Mouse (Mus musculus) midbrain, embryonic 16.5 days (tissue): ENCODE results near the gene Csmd2. TPM values are rescaled to one million over a fixed set of nuclear protein-coding genes. Genes with fewer than 3 reads are reported as not detected.

Source experiments
- ATAC-seq: fragments of 200-750 bp; cut with Nextera tagmentation; 2 replicates; pipeline ENCODE4 v1.8.0; 2017; ENCODE audit warnings: moderate TSS enrichment
- H3K27ac ChIP-seq: fragments of 300-500 bp; sonication (generic); 2 replicates; pipeline ENCODE4 v1.5.1; 2014; ENCODE audit warnings: mild to moderate bottlenecking, low read length, mixed read lengths
- H3K27me3 ChIP-seq: fragments of 300-500 bp; sonication (generic); 2 replicates; pipeline ENCODE4 v1.6.1; 2014; ENCODE audit warnings: low read depth, low read length, mixed read lengths; ENCODE audit not compliant: control insufficient read depth, insufficient read depth
- H3K36me3 ChIP-seq: fragments of 300-500 bp; sonication (generic); 2 replicates; pipeline ENCODE4 v1.6.1; 2014; ENCODE audit warnings: mild to moderate bottlenecking, low read length, moderate library complexity, mixed read lengths; ENCODE audit not compliant: control insufficient read depth, insufficient read depth
- H3K4me1 ChIP-seq: fragments of 300-500 bp; sonication (generic); 2 replicates; pipeline ENCODE4 v1.6.1; 2014; ENCODE audit warnings: mild to moderate bottlenecking, low read length, mixed read lengths; ENCODE audit not compliant: control insufficient read depth, insufficient read depth
- H3K4me2 ChIP-seq: fragments of 300-500 bp; sonication (generic); 2 replicates; pipeline ENCODE4 v1.6.1; 2014; ENCODE audit warnings: mild to moderate bottlenecking, low read length, mixed read lengths
- H3K4me3 ChIP-seq: fragments of 300-500 bp; sonication (generic); 2 replicates; pipeline ENCODE4 v1.5.1; 2014; ENCODE audit warnings: low read depth, mild to moderate bottlenecking, low read length, moderate library complexity, mixed read lengths
- H3K9ac ChIP-seq: fragments of 300-500 bp; sonication (generic); 2 replicates; pipeline ENCODE4 v1.6.1; 2014; ENCODE audit warnings: low read depth, low read length, mixed read lengths
- H3K9me3 ChIP-seq: fragments of 300-500 bp; sonication (generic); replicated peaks from 2 replicates; pipeline ENCODE4 v1.6.1; 2014; ENCODE audit warnings: mild to moderate bottlenecking, low read length, mixed read lengths; ENCODE audit not compliant: control insufficient read depth, poor library complexity, severe bottlenecking
- WGBS: fragments of 180-500 bp; shearing (Covaris S2); extraction: QIAGEN DNeasy Blood & Tissue Kit; methylation state at CpG from one replicate; pipeline ENCODE4 v1.1.7; 2014; 5-methylcytosine and 5-hydroxymethylcytosine counted together
- polyA plus RNA-seq: library from polyadenylated mRNA; unstranded; fragments of >200 nt; fragmentation: Nextera tagmentation; extraction: Ambion mirVana; gene quantifications from 2 replicates; pipeline ENCODE4 v1.2.1, GENCODE M21; 2015

Csmd2 gene
- polyA plus RNA-seq, 1 experiment from 2014 or later, result 13.7 TPM

- Histone ChIP-seq H3K9me3 (no peaks in the 10 kb centered on the region), H3K4me1 (peaks cover 21% of the 10 kb centered on the region), H3K4me2 (no peak overlapping the region), H3K36me3 (no peaks in the 10 kb centered on the region), H3K9ac (no peak overlapping the region), H3K27ac (no peak overlapping the region), H3K27me3 (no peaks in the 10 kb centered on the region), H3K4me3 (no peak overlapping the region)
- WGBS, result 92% methylated on average over 3 of the region's 3 CpGs
- ATAC-seq, result no peak
Observed at GRCm38 (mm10) chr4:128084466-128084865, 96.8 kb downstream of the Csmd2 start.

- no peak overlapping the region for H3K4me2 ChIP-seq
- WGBS, result 62% methylated on average over 8 of the region's 8 CpGs
- no peaks in the 10 kb centered on the region for H3K27me3 ChIP-seq
- no peak overlapping the region for H3K4me3 ChIP-seq
- H3K27ac ChIP-seq, result no peak overlapping the region
- H3K9me3 ChIP-seq, result no peaks in the 10 kb centered on the region
- H3K36me3 ChIP-seq, result no peaks in the 10 kb centered on the region
- no peak for ATAC-seq
- no peak overlapping the region for H3K9ac ChIP-seq
- H3K4me1 ChIP-seq, result peaks cover 21% of the 10 kb centered on the region
Observed at GRCm38 (mm10) chr4:128085096-128085495, 97.4 kb downstream of the Csmd2 start.

DNA sequence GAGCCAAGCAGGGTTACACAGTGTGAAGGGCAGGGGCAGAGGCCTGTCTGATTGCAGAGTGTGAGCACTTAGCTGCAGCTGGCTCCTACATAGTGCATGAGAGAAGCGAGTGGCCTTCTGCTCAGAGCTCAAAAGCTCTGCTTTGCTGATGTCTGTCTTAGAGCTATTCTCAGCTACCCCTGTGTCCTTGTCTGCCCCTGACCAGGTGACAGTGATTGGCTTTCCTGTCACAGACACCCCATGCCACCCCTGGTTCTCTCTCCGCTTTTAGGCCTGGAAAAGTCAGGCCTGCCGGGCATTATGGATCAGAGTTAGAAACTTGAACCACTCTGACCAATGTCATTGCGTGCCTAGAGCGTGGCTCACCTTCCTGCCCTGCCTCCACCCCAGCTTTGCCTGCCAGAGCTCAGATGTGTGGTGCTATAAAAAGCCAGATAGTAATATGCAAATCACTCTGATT is 99.5 kb downstream of the Csmd2 start:
- Histone ChIP-seq H3K9ac (no peak overlapping the region), H3K27ac (0 out of 2 replicates have a peak overlapping the region, but pooled peaks have one; percentile 29), H3K4me2 (no peak overlapping the region), H3K36me3 (no peaks in the 10 kb centered on the region), H3K9me3 (no peaks in the 10 kb centered on the region), H3K4me1 (peaks cover 21% of the 10 kb centered on the region), H3K4me3 (no peak overlapping the region), H3K27me3 (no peaks in the 10 kb centered on the region)
- no peak for ATAC-seq
- WGBS, result 81% methylated on average over 5 of the region's 5 CpGs

GRCm38 (mm10) chr4:128087704-128088103 is 100.0 kb downstream of the Csmd2 start:
- H3K27ac ChIP-seq, result 0 out of 2 replicates have a peak overlapping the region, but pooled peaks have one; percentile 29
- ATAC-seq, result no peak
- peaks cover 21% of the 10 kb centered on the region for H3K4me1 ChIP-seq
- H3K4me3 ChIP-seq, result no peak overlapping the region
- WGBS, result 35% methylated on average over 3 of the region's 3 CpGs
- H3K9me3 ChIP-seq, result no peaks in the 10 kb centered on the region
- H3K9ac ChIP-seq, result no peak overlapping the region
- H3K36me3 ChIP-seq, result no peaks in the 10 kb centered on the region
- H3K27me3 ChIP-seq, result no peaks in the 10 kb centered on the region
- no peak overlapping the region for H3K4me2 ChIP-seq

DNA sequence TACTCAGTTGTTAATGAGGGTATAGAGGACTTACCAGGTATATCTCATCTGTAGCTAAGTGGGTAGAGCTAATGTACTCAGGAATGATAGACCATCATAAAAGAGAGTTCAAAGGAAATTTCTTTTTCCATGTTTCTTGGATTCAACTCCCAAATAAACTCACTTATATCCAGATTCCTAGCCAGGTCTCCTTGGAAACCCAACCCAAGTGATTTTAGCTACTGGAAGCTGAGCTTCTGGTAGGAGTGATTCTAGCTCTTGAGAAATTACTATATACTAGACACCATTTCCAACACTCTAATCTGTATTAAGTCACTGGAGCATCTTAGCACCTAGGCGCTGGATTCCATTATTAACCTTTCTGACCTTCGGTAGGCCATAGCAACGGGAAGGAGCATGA is 100.6 kb downstream of the Csmd2 start:
- WGBS, result 52% methylated on average over 3 of the region's 3 CpGs
- Histone ChIP-seq H3K4me3 (no peak overlapping the region), H3K4me2 (no peak overlapping the region), H3K9ac (no peak overlapping the region), H3K9me3 (no peaks in the 10 kb centered on the region), H3K4me1 (peaks cover 21% of the 10 kb centered on the region), H3K27me3 (no peaks in the 10 kb centered on the region), H3K36me3 (no peaks in the 10 kb centered on the region), H3K27ac (no peak overlapping the region)
- no peak for ATAC-seq

DNA sequence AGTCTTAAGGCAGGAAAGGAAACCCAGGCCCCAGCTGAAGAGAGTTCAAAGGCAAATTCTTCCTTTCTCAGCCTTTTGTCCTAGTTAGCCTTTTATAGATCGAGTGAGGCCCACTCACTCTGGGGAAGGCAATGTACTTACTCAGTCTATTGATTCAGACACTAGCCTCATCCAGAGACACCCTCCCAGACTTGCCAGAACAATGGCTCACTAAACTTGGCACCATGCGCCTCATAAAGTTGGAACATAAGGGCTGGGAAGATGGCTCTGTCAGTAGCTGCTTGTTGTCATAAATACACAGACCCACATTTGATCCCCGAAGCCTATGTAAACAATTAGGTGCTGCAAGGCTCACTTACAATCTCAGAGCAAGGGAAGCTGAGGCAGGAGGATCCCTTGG is 104.3 kb downstream of the Csmd2 start:
- Histone ChIP-seq H3K27ac (no peak overlapping the region), H3K4me1 (peaks cover 14% of the 10 kb centered on the region), H3K9ac (no peak overlapping the region), H3K9me3 (no peaks in the 10 kb centered on the region), H3K27me3 (no peaks in the 10 kb centered on the region), H3K36me3 (no peaks in the 10 kb centered on the region), H3K4me3 (no peak overlapping the region), H3K4me2 (no peak overlapping the region)
- ATAC-seq, result no peak
- WGBS, result 67% methylated on average over 3 of the region's 3 CpGs

DNA sequence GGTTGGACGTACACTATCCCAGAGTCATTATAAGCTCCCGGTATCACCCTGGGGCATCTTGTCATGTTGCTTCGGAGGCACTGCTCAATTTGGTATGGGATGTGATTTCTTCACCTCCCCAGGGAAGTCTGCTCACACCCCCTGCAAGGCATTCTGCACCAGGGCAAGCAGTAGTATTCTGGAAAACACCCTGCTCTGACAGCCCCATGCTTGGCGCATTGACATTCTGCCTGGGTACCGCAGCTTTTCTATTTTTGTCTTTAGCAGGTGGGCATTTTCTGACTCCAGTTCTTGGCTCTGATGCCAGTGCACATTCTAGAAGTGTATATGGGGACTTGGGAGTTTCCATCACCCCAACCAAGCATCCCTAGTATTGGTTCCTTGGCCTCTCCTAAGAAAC is 111.9 kb downstream of the Csmd2 start:
- no peak overlapping the region for H3K4me2 ChIP-seq
- no peak overlapping the region for H3K4me3 ChIP-seq
- no peaks in the 10 kb centered on the region for H3K36me3 ChIP-seq
- no peaks in the 10 kb centered on the region for H3K9me3 ChIP-seq
- H3K9ac ChIP-seq, result no peak overlapping the region
- H3K4me1 ChIP-seq, result peaks cover 17% of the 10 kb centered on the region
- no peaks in the 10 kb centered on the region for H3K27me3 ChIP-seq
- WGBS, result 75% methylated on average over 5 of the region's 5 CpGs
- 0 out of 2 replicates have a peak overlapping the region, but pooled peaks have one; percentile 23 for H3K27ac ChIP-seq
- ATAC-seq, result no peak

DNA sequence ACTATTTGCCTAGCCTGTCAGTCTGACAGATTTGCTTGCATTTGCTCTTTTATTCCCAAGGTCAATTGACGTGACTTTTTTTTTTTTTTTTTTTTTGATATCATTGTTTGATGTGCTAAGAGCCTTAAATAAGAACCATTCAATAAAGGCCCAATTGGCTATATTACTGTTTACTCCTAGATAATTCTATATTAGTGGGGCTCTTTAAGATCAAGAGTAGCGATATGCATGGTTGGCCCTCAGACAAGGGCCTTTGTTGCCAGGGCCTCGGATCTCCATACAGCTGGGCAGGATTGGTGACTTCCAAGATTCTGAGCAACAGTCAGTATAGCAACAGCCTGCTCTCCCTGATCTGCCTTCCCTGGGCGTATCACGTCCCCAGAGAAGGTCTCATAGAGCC is 112.9 kb downstream of the Csmd2 start:
- no peak for ATAC-seq
- Histone ChIP-seq H3K4me3 (no peak overlapping the region), H3K4me1 (peaks cover 18% of the 10 kb centered on the region), H3K9me3 (no peaks in the 10 kb centered on the region), H3K27me3 (no peaks in the 10 kb centered on the region), H3K36me3 (no peaks in the 10 kb centered on the region), H3K27ac (no peak overlapping the region), H3K4me2 (no peak overlapping the region), H3K9ac (no peak overlapping the region)
- WGBS, result 19% methylated on average over 5 of the region's 5 CpGs

DNA sequence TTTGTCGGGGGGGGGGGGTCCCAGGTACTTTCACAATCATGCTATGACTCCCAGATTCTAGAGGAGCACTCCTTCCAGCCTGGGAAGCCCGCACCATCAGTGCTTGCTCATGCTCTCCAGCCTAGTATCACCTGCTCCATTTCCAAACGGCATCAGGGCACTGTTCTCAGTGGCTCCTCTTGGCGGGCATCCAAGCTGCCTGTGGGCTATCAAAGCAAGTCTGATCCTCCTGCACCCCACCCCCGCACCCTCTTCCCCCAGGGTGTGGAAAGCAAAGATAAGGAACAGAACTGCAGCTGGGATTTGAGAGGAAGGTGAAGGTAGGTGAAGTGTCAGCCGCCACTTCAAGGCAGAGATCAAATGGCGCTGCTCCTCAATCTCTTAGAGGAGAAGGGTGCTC is 128.7 kb downstream of the Csmd2 start:
- H3K4me2 ChIP-seq, result no peak overlapping the region
- H3K27me3 ChIP-seq, result no peaks in the 10 kb centered on the region
- H3K9me3 ChIP-seq, result no peaks in the 10 kb centered on the region
- no peak overlapping the region for H3K4me3 ChIP-seq
- WGBS, result 60% methylated on average over 7 of the region's 7 CpGs
- ATAC-seq, result no peak
- H3K27ac ChIP-seq, result no peak overlapping the region
- no peaks in the 10 kb centered on the region for H3K36me3 ChIP-seq
- H3K4me1 ChIP-seq, result peaks cover 4% of the 10 kb centered on the region; the same call in 1 of the 2 replicates
- no peak overlapping the region for H3K9ac ChIP-seq
